Mouse (Mus musculus): ENCODE data around the gene Myo10. TPM values are rescaled to one million over a fixed set of nuclear protein-coding genes. Genes with fewer than 3 reads are reported as not detected.
A peak's percentile ranks its signal among the peaks of the same experiment; 100 is the strongest.

The Myo10 gene
- polyA plus RNA-seq, 1 experiment from 2014 or later = 66.3 TPM

DNA sequence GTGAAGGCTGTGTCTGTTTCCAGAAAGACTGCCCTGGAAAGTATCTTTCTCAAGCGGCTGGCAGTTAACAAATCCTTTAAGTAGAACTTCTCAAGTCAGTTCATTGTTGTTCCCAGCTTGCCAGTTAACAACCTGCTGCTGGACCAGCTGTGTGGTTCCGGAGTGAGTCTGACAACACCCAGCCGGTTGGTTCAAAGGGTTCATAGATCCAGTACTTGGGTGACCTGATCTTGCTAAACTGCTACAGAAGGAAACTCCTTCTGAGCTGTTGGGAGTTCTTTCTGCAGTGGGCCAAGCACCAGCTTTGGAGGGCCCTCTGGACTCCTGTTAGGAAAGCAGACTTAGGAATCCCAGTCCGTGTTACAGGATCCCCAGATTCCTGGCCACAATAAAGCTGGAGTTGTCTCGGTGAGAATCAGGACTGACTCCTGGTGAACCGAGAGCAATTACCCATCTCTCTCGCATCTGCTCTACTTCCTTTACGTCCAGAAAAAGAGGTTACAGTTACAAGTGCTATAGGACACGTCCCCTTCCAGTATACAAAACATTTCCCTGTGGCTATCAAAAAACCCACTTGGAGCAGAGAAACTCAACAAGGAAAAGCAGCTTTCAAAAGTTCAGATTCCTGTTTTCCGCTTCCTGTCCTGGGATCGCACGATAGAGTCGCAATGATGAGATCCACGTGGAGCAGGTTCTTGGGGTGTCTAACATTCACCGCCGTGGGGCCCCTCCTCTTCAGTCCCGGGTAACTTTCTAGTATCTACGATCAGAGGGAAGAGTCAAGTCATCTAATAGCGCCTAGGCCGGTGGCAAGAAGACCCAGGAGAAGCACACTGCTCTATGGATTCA is 750 bp upstream of the Myo10 start:
- DNase-seq (ENCODE audit: extremely low spot score, low spot score) = no peak
- Histone ChIP-seq H3K27ac (peak overlapping the region; percentile 89), H3K9me3 (no peaks in the 10 kb centered on the region), H3K4me1 (peaks cover 36% of the 10 kb centered on the region), H3K36me3 (replicated peaks) (no peaks in the 10 kb centered on the region), H3K4me3 (peak overlapping the region; percentile 86), H3K27me3 (ENCODE audit: poor library complexity, severe bottlenecking) (peaks cover 32% of the 10 kb centered on the region)
- 3% methylated on average over 20 of the region's 20 CpGs for WGBS

DNA sequence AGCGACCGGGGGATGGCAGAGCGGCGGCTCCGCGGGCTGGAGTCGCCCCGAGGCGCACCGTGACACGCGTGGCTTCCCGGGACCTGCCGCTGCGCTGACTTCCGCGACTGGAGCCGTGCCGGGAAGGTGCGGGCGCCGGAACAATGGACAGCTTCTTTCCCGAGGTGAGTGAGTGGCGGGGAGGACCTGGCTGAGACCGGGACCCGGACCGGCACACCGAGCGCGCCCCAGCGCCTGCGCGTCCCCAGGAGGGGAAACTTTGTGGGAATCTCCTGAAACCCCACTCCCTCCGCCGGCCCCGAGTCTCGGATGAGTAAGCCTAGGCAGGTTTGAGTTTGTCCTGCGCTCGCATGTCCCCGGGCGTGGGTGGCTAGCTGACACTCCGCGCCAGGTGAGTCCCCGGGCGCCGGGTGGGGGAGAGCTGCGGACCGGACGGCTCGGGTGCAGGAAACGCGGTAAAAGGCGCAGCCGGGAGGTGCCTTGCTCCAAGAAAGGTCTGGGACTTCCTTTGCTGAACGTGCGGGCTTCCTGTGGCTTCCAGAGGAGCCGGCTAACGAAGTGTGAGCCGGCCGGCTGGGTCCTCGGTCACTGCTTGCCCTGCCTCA is 644 bp downstream of the Myo10 start:
- peaks cover 32% of the 10 kb centered on the region for H3K27me3 ChIP-seq (ENCODE audit: poor library complexity, severe bottlenecking)
- WGBS = under 1% methylated on average over 61 of the region's 61 CpGs
- peak; percentile 67 for DNase-seq (ENCODE audit: extremely low spot score, low spot score)
- H3K36me3 ChIP-seq (replicated peaks) = no peaks in the 10 kb centered on the region
- H3K27ac ChIP-seq = peak overlapping the region; percentile 89
- no peaks in the 10 kb centered on the region for H3K9me3 ChIP-seq
- peak overlapping the region; percentile 86 for H3K4me3 ChIP-seq
- peaks cover 42% of the 10 kb centered on the region for H3K4me1 ChIP-seq

DNA sequence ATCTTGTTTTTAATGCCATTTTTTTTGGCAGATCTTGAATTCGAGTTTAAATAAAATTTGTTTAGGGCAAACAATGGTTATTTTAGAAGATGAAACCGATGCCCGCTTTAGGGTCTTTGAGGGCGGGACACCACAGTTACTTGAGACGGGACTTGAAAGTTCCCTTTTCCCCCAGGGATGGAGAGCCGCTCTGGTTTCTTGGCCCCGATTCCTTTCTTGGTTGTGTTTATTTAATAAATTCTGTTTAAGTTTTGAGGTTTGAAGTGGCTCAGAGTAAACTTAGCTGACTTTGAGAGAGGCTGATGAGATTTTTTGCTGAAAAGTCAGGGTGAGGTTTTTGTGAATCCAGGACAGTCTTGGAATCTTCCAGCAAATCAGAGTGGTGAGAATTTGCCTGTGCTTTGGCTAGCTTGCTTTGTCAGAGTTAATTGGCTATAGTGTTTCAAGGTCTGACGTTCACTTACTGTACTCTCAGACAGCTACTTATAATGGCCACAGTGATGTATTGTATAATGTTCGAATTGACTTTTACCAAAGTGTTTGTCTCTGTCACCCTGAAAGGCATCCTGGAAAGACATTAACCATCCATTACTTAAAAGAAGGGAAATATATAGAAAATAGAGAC is 1.3 kb downstream of the Myo10 start:
- peak overlapping the region; percentile 89 for H3K27ac ChIP-seq

DNA sequence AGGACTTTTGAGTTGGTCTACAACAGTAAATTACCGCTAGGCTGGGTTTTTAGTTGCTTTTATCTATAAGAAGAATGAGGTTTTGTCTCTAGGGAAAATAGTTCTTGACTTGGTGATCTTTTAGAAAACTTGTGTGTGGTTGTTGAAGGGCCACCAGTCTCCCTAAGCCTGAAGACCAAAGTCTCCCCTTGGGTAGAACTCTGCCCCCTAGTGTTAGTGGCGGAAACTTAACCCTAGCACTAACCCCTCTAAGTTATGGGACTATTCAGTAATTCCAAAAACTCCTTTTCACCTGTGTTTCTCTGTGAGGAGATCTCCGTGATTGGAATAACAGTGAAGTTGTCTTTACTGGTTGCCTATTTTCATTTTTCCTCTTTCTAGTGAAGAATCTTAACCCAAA is 1.9 kb downstream of the Myo10 start:
- peak overlapping the region; percentile 86 for H3K4me3 ChIP-seq
- no peak overlapping the region for H3K27ac ChIP-seq
- H3K36me3 ChIP-seq (replicated peaks) = peaks cover 5% of the 10 kb centered on the region
- H3K4me1 ChIP-seq = peaks cover 42% of the 10 kb centered on the region
- H3K27me3 ChIP-seq (ENCODE audit: poor library complexity, severe bottlenecking) = peaks cover 32% of the 10 kb centered on the region
- DNase-seq (ENCODE audit: extremely low spot score, low spot score) = no peak
- WGBS = 51% methylated on average over 3 of the region's 3 CpGs
- H3K9me3 ChIP-seq = no peaks in the 10 kb centered on the region

More for the DNA sequence above, 1.3 kb downstream of the Myo10 start:
- Histone ChIP-seq H3K4me3 (peak overlapping the region; percentile 86), H3K27me3 (ENCODE audit: poor library complexity, severe bottlenecking) (peaks cover 32% of the 10 kb centered on the region), H3K36me3 (replicated peaks) (peaks cover 5% of the 10 kb centered on the region), H3K4me1 (peaks cover 42% of the 10 kb centered on the region), H3K9me3 (no peaks in the 10 kb centered on the region)
- DNase-seq (ENCODE audit: extremely low spot score, low spot score) = no peak
- 10% methylated on average over 9 of the region's 9 CpGs for WGBS

DNA sequence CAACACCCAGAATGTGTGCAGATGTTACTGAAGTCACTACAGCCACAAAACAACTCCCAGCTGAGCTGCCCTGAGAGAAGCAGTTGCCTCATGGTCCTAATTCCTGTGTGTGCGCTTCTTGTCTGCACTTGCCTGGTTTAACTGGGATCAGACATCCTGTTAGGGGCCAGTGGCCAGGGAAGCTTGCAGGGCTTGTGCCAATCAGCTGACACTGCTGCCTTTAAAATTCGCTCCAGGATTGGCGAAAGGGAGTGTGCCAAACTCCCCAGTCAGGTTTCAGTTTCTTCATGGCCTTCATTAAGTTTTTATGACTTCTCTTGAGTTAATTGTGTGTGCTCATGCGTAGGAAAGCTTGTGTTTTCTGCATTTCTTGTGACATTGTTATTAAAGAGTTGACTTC is 3.1 kb downstream of the Myo10 start:
- DNase-seq (ENCODE audit: extremely low spot score, low spot score) = no peak
- H3K36me3 ChIP-seq (replicated peaks) = peaks cover 5% of the 10 kb centered on the region
- WGBS = 76% methylated on average over 4 of the region's 4 CpGs
- peaks cover 42% of the 10 kb centered on the region for H3K4me1 ChIP-seq
- no peak overlapping the region for H3K27ac ChIP-seq
- H3K27me3 ChIP-seq (ENCODE audit: poor library complexity, severe bottlenecking) = peaks cover 28% of the 10 kb centered on the region
- no peak overlapping the region for H3K4me3 ChIP-seq
- no peaks in the 10 kb centered on the region for H3K9me3 ChIP-seq

DNA sequence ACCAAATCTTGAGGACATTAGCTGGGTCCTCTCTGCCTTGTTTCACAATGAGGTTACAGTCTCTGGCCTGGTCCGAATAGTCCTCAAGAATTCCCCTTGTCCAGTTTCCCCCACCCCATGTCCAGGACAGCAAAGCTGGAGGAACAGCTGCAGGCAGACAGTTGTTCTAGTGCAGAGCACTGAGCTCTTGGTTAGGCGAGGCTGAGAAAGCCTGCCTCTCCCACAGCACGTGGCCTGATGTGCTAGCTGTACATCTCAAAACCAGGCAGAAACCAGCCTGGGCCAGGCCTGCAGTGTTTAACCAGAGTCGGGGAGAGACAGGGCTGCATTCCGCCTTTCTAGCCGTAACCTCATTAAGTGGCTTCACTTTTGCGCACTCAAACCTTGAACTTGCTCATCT is 4.7 kb downstream of the Myo10 start:
- Histone ChIP-seq H3K4me3 (no peak overlapping the region), H3K27me3 (ENCODE audit: poor library complexity, severe bottlenecking) (peaks cover 15% of the 10 kb centered on the region; the same call in 1 of the 2 replicates), H3K36me3 (replicated peaks) (peaks cover 5% of the 10 kb centered on the region), H3K4me1 (peaks cover 34% of the 10 kb centered on the region), H3K9me3 (no peaks in the 10 kb centered on the region), H3K27ac (no peak overlapping the region)
- no peak for DNase-seq (ENCODE audit: extremely low spot score, low spot score)
- 86% methylated on average over 7 of the region's 7 CpGs for WGBS

DNA sequence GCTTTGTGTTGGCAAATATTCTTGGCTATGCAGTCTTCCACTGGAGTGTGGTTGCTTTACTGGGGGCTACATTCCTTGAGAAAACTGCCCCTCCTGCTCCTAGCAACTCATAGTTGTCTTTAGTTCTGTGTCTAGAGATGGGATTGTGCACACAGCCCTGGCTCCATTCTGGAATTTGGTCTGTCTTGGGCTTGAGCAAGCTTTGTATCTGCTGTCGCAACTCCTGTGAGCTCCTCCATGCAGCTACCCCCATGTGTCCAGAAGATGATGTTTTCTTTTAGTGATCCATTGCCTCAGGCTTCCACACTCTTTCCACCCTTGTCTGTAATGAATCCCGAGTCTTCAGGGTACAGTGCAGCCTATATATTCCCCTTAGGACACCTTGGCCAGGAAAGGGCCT is 5.9 kb downstream of the Myo10 start:
- peaks cover 15% of the 10 kb centered on the region; the same call in 1 of the 2 replicates for H3K27me3 ChIP-seq (ENCODE audit: poor library complexity, severe bottlenecking)
- WGBS = 91% methylated on average over 2 of the region's 2 CpGs

DNA sequence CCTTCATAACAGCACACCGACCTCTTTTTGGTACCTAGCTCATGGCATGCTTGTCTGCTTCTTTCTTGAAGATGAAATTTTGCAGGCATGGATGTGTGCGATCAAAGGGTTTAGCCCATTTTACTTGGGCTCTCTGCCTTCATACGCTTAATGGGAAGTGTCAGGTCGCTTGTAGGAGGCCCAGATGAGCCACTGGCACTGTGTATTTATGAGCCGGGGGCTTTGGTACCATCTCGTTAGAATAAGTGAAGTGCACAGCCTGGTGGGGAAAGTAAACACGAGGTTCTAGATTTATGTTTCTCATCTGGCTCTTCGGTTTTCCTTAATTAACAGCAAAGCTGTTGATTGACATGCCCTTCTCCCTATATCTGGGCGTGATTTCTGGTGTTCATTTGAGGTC is 8.4 kb downstream of the Myo10 start:
- H3K27ac ChIP-seq = no peak overlapping the region
- peaks cover 18% of the 10 kb centered on the region for H3K4me1 ChIP-seq
- WGBS = 88% methylated on average over 9 of the region's 9 CpGs
- H3K9me3 ChIP-seq = no peaks in the 10 kb centered on the region
- no peaks in the 10 kb centered on the region for H3K27me3 ChIP-seq (ENCODE audit: poor library complexity, severe bottlenecking)
- no peak overlapping the region for H3K4me3 ChIP-seq
- H3K36me3 ChIP-seq (replicated peaks) = peaks cover 5% of the 10 kb centered on the region
- no peak for DNase-seq (ENCODE audit: extremely low spot score, low spot score)

More for the DNA sequence above, 5.9 kb downstream of the Myo10 start:
- Histone ChIP-seq H3K4me1 (peaks cover 32% of the 10 kb centered on the region), H3K4me3 (no peak overlapping the region), H3K27ac (no peak overlapping the region), H3K9me3 (no peaks in the 10 kb centered on the region), H3K36me3 (replicated peaks) (peaks cover 5% of the 10 kb centered on the region)
- DNase-seq (ENCODE audit: extremely low spot score, low spot score) = no peak

DNA sequence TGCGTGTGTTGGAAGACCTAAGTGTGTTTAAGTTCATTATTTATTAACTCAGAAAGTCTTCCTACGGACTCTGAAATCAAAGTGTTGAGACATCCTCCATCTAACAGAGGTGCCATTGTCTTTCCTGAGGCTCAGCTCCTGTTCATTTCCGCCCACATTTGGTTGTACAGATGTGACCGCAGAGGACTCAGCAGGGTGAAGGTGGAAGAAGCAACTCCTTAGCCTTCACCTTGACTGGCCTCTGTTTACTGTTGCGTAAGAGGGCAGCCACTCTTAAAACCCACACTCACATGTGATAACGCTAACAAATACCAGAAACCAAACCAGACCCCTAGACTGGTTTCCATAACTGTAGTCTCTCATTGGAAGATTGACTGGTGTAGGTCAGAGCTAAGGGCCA is 9.0 kb downstream of the Myo10 start:
- H3K9me3 ChIP-seq = no peaks in the 10 kb centered on the region
- no peaks in the 10 kb centered on the region for H3K27me3 ChIP-seq (ENCODE audit: poor library complexity, severe bottlenecking)
- 83% methylated on average over 6 of the region's 6 CpGs for WGBS
- no peak overlapping the region for H3K4me3 ChIP-seq
- H3K27ac ChIP-seq = no peak overlapping the region
- peaks cover 15% of the 10 kb centered on the region; the same call in 1 of the 2 replicates for H3K4me1 ChIP-seq
- H3K36me3 ChIP-seq (replicated peaks) = peaks cover 5% of the 10 kb centered on the region
- DNase-seq (ENCODE audit: extremely low spot score, low spot score) = no peak

DNA sequence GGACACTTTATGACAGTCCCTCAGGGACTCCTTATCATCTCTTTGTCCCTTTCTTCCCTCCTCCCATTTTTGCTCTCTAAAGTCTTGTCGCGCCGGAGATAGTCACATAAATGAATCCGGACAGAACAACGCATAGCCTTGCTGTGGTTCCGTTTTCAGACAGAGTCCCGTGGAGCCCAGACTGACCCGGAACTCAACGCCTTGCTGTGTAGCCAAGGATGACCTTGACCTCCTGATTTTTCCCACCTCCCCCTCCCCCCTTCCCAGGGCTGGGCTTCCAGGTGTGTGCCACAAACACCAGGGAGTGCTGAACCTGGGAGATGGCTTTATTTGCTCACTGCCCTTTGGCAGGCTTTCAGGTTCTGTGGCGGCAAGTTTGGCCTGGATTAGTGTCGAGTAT is 10.6 kb downstream of the Myo10 start:
- Histone ChIP-seq H3K4me1 (peaks cover 14% of the 10 kb centered on the region; the same call in 1 of the 2 replicates), H3K36me3 (replicated peaks) (peaks cover 5% of the 10 kb centered on the region), H3K9me3 (no peaks in the 10 kb centered on the region), H3K4me3 (no peak overlapping the region), H3K27me3 (ENCODE audit: poor library complexity, severe bottlenecking) (no peaks in the 10 kb centered on the region), H3K27ac (no peak overlapping the region)
- no peak for DNase-seq (ENCODE audit: extremely low spot score, low spot score)
- 88% methylated on average over 11 of the region's 11 CpGs for WGBS

DNA sequence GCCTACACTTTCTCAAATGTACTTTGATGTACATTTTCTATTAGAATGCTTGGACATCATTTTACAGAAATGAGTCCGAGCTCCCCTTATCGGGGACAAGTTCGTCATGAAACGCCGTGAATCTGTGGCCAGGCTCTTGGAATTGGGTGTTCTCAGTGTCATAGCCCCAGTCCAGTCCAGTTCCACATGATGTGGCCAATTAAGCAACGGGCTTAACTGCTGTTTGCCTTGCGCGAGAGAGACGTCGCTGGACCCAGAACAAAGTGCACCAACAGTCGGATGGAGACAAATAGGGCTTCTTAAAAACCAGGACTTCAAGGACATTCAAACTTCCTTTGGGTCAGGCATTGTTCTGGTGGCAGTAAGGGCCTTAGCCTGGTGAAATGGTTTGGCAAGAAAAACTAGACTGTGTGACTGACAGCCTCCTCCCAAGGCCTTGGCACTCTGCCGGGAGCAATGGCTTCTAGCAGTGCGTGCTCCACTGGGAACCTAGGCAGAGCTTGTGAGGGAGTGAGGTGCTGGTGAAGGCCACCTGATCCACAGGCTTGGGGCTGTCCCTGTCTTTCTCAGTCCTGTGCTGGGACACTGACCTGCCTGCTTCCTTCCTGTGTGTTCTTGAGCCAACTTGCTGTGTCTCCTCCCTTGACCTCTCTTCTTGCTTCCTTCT is 11.5 kb downstream of the Myo10 start:
- no peak for DNase-seq (ENCODE audit: extremely low spot score, low spot score)
- Histone ChIP-seq H3K4me1 (peaks cover 14% of the 10 kb centered on the region; the same call in 1 of the 2 replicates), H3K4me3 (no peak overlapping the region), H3K27me3 (ENCODE audit: poor library complexity, severe bottlenecking) (no peaks in the 10 kb centered on the region), H3K36me3 (replicated peaks) (no peaks in the 10 kb centered on the region; the same call in 1 of the 2 replicates), H3K27ac (no peak overlapping the region), H3K9me3 (no peaks in the 10 kb centered on the region)
- 94% methylated on average over 13 of the region's 13 CpGs for WGBS

DNA sequence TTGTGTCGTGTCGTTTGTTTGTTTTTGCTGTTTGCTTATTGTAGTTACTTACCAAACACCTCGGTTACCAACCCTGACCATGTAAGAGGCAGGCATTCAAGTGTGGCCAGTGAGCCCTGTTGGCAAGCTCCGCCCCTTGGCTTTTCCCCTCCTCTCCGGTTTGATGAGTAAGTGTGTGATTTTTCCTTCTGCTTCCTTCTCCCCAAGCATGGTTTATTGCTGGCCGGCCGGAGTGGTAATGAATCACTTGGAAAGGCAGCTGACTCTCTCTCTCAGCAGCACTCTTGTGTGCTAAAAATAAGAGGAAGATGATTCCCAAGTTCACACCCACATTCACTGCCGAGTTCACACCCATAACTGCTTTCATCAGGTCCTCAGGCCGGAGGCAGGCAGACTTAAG is 15.4 kb downstream of the Myo10 start:
- Histone ChIP-seq H3K9me3 (no peaks in the 10 kb centered on the region), H3K4me1 (peaks cover 34% of the 10 kb centered on the region), H3K27me3 (ENCODE audit: poor library complexity, severe bottlenecking) (no peaks in the 10 kb centered on the region), H3K36me3 (replicated peaks) (no peaks in the 10 kb centered on the region), H3K4me3 (no peak overlapping the region), H3K27ac (no peak overlapping the region)
- DNase-seq (ENCODE audit: extremely low spot score, low spot score) = no peak
- 91% methylated on average over 9 of the region's 9 CpGs for WGBS
